Mouse (Mus musculus) kidney, adult 2 months (tissue): ENCODE measurements at regions not wholly inside any gene's neighbourhood (a gene's known extent, or its start where the extent isn't known, plus 50 kb on each side); places are given as distances from the start of the nearest gene placed in this dataset.

Experiments used
- CTCF ChIP-seq: fragments of 200-500 bp; conservative IDR thresholded peaks from 2 replicates; pipeline ENCODE4 v1.5.1; 2011; ENCODE audit warnings: low read depth, mild to moderate bottlenecking, control low read depth, low read length, moderate library complexity, mixed read lengths; ENCODE audit not compliant: insufficient read depth, insufficient read length
- POLR2A ChIP-seq: fragments of 200-500 bp; IDR thresholded peaks from one replicate; pipeline ENCODE4 v1.6.1; 2011; ENCODE audit warnings: low read depth, low read length, control low read depth

DNA sequence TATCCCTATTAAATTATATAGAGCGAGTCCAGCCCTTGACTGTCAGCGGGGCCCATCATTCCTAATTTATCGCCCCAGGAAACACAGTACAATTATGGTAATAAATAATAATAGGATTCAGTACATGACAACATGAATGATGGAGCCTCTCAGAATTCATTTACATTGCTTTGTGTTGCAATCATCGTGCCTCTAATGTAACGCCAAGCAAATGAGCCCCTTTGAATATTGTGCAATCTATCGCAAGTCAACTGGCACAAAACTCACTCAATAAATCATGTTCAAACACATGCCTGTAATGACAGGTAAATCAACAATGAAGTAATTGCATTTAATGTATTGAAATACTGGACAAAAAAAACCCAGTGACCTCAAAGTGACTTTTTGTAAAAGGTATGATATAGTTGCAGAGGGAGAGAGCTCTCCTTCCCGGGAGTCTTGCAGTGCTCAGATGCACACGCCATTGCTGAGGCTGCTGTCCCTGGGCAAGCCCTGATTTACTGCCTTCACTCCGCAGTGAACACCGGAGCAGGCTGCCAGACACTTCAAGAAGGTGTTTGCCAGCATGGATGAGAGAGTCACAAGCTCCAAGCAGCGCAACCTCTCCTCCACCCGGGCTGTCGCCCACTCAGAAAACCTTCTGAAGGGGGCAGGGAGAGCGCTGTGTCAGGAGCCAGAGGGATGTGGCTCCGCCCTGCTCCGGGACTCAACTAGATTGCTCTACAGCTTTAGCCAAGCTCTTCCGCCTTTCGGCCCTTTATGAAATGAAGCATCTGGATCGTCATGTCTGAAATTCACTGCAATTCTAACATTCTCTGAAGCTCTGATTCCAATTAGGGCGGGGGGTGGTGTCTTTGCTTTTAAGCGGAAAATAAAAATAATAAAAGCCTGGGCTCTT lies 232.6 kb downstream of the Gm45692 start:
- TF ChIP-seq CTCF (no peak), POLR2A (no peak)
